Mouse (Mus musculus) lung, postnatal 0 days (tissue): ENCODE results near the gene Khsrp.

Experiments
- CTCF ChIP-seq: IDR thresholded peaks from 2 replicates; pipeline ENCODE4 v1.5.1; 2016; ENCODE audit warnings: antibody characterized with exemption, mild to moderate bottlenecking
- EP300 ChIP-seq: IDR thresholded peaks from 2 replicates; pipeline ENCODE4 v1.6.1; 2016; ENCODE audit warnings: antibody characterized with exemption, mild to moderate bottlenecking, control low read depth

GRCm38 (mm10) chr17:57031661-57032420 lies 519 bp upstream of the Khsrp start:
- peak; percentile 41; the same call in 1 of the 2 replicates for TF ChIP-seq CTCF
- TF ChIP-seq EP300: peak; percentile 53; the same call in 1 of the 2 replicates
